Mouse (Mus musculus): Measurements from ENCODE around the gene Asb10.
A peak's percentile ranks its signal among the peaks of the same experiment; 100 is the strongest.

Gene Asb10

GRCm38 (mm10) chr5:24492546-24493285, 48.1 kb downstream of the Asb10 start:
- DNase-seq (ENCODE audit: extremely low read depth, low read depth) = no peak

GRCm38 (mm10) chr5:24490413-24490920, 50.3 kb downstream of the Asb10 start:
- DNase-seq (ENCODE audit: extremely low read depth, low read depth) = no peak

- no peak for DNase-seq (ENCODE audit: extremely low read depth, low read depth)
Measured at GRCm38 (mm10) chr5:24486738-24487137, 54.0 kb downstream of the Asb10 start.

- DNase-seq (ENCODE audit: extremely low read depth, low read depth) = peak; percentile 42
Measured at GRCm38 (mm10) chr5:24486097-24486496, 54.7 kb downstream of the Asb10 start.

GRCm38 (mm10) chr5:24484963-24485362, 55.8 kb downstream of the Asb10 start:
- DNase-seq (ENCODE audit: extremely low read depth, low read depth) = no peak

GRCm38 (mm10) chr5:24483326-24483725, 57.5 kb downstream of the Asb10 start:
- peak; percentile 29 for DNase-seq (ENCODE audit: extremely low read depth, low read depth)
